Mouse (Mus musculus): Measurements from ENCODE around the gene Rab5b. TPM values are rescaled to one million over a fixed set of nuclear protein-coding genes. Genes with fewer than 3 reads are reported as not detected.
"Not testable (repeated sequence)": the region's sequence is repeated elsewhere in the genome, so short reads cannot be mapped to it uniquely, and the experiment has no call there.

The Rab5b gene
- total RNA-seq, 2 experiments from 2014 or later = 90.3 to 94.5 TPM

DNA sequence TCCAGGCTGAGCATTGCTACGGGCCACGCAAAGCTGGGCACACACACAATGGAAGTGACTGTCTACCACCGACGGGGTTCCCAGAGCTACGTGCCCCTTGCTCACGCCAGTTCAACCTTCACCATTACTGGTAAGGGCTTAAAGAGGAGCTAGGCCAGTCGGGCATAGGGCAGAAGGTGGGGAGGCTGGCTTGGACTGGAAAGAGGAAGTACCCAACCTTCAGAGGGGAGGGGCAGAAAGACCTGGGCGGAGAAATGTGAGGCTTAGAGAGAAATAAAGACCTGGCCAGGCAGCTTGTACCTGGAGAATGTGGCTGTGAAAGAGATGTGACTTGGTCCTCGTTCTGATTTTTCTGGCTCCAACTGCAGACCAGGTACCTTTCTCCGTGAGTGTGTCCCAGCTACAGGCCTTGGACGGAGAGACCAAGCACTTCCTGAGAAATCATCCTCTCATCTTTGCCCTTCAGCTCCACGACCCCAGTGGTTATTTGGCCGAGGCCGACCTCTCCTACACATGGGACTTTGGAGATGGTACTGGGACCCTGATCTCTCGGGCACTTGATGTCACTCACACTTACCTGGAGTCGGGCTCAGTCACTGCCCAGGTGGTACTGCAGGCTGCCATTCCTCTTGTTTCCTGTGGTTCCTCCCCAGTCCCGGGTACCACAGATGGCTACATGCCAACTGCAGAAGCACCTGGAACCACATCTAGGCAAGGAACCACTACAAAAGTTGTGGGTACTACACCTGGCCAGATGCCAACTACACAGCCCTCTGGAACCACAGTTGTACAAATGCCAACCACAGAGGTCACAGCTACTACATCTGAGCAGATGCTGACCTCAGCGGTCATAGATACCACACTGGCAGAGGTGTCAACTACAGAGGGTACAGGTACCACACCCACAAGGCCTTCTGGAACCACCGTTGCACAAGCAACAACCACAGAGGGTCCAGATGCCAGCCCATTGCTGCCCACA is 19.8 kb upstream of the Rab5b start:
- intact Hi-C loops (cut with DNase I) = no loop called here
- no peak overlapping the region for H3K27ac ChIP-seq

DNA sequence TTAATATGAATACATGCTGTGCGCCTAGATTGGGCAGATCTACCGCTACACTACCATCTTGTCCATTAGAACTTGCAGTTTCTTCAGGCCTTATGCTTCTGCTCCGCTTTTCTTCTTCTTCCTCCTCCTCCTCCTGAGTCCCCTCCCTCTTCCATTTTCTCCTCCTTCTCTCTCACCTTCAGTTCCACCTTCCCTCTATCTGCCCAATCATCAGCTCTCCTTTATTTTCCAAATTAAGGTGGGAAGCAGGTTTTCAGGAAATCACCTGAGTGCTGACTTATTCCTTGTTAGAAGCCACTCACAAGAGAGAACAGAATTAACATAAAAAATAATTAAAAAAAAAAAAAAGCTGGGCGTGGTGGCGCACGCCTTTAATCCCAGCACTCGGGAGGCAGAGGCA is 15.3 kb upstream of the Rab5b start:
- intact Hi-C loops (cut with DNase I); H3K27ac ChIP-seq; DNase-seq; H3K4me3 ChIP-seq: not testable (repeated sequence)

More for the DNA sequence above, 19.8 kb upstream of the Rab5b start:
- H3K4me3 ChIP-seq = no peak overlapping the region
- no peak for DNase-seq
- TF ChIP-seq CTCF (IDR thresholded peaks at IDR 0.05) = no peak

DNA sequence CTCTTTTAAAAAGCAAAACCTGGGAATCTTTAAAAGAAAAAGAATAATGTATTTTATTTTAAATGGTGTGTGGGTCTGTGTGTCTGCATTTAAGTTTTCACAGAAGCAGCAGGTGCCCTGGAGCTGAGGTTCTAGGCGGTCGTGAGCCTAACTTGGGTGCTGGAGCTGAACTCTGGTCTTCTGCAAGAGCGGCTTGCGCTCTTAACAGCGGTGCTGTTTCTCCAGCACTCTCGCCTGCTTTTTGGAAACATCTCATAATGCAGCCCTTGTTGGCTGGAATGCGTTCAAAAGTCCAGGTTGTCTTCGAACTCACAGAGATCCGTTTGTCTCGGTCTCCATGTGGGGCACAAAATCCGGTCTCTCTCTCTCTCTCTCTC is 9.2 kb upstream of the Rab5b start:
- peak overlapping the region; percentile 90 for H3K4me3 ChIP-seq
- peak overlapping the region; percentile 93 for H3K27ac ChIP-seq
- intact Hi-C loops (cut with DNase I) = loop anchor here (2.0 kb wide), 1 partner anchor 37 kb away; no protein-coding TSS in a partner anchor
- TF ChIP-seq CTCF (IDR thresholded peaks at IDR 0.05) = no peak
- peak; percentile 30 for DNase-seq

GRCm38 (mm10) chr10:128704491-128705316 is 8.6 kb upstream of the Rab5b start, which contains the start of gene Cdk2:
TSS of gene Cdk2 (minus strand) at chr10:128705031.
- intact Hi-C loops (cut with DNase I) = loop anchor here (2.0 kb wide), 1 partner anchor 38 kb away; no protein-coding TSS in a partner anchor
- TF ChIP-seq CTCF (IDR thresholded peaks at IDR 0.05) = no peak
- DNase-seq = peak; percentile 96
- H3K4me3 ChIP-seq = peak within 1 kb of the TSS; percentile 90
- H3K27ac ChIP-seq = peak within 1 kb of the TSS; percentile 93

GRCm38 (mm10) chr10:128703895-128704294 is 7.8 kb upstream of the Rab5b start, which contains the start of gene Pmel:
TSS of gene Pmel (plus strand) at chr10:128704195.
- no peak for TF ChIP-seq CTCF (IDR thresholded peaks at IDR 0.05)
- intact Hi-C loops (cut with DNase I) = loop anchor here (2.0 kb wide), 1 partner anchor 39 kb away; no protein-coding TSS in a partner anchor

DNA sequence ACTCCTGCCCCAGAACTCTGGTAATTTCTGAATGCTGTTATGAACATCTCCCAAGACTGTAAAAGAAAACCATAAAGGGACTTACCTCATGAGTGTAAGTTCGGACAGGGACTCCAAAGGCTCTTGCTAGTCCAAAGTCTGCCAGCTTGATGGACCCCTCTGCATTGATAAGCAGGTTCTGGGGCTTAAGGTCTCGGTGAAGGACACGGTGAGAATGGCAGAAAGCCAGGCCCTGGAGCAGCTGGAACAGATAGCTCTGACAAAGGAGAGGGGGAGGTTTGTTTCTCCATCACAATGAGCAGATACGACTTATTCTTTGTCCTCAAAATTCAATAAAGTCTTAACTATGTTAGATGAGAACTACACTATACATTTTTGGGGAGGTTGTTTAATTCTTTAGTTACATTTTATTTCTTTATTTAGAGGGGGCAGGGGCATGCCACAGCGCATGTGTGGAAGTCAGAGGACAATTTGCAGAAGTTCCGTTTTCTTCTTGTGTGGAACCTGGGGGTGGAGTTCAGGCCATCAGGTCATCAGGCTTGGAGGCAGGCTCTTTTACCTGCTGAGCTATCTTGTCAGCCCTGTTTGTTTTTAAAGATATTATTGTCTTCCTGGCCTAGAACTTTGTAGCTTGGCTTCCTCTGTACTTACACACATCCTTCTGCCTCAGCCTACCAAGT is 6.4 kb upstream of the Rab5b start:
- no peak for TF ChIP-seq CTCF (IDR thresholded peaks at IDR 0.05)
- intact Hi-C loops (cut with DNase I) = no loop called here

More at GRCm38 (mm10) chr10:128703895-128704294, 7.8 kb upstream of the Rab5b start, which contains the start of gene Pmel:
- no peak for DNase-seq
- peak within 1 kb of the TSS; percentile 93 for H3K27ac ChIP-seq
- peak within 1 kb of the TSS; percentile 90 for H3K4me3 ChIP-seq

GRCm38 (mm10) chr10:128700712-128701111 is 4.6 kb upstream of the Rab5b start:
- intact Hi-C loops (cut with DNase I) = no loop called here
- Histone ChIP-seq H3K27ac (no peak overlapping the region), H3K4me3 (no peak overlapping the region)
- DNase-seq = no peak
- no peak for TF ChIP-seq CTCF (IDR thresholded peaks at IDR 0.05)

More for the DNA sequence above, 6.4 kb upstream of the Rab5b start:
- Histone ChIP-seq H3K4me3 (no peak overlapping the region), H3K27ac (no peak overlapping the region)
- no peak for DNase-seq

DNA sequence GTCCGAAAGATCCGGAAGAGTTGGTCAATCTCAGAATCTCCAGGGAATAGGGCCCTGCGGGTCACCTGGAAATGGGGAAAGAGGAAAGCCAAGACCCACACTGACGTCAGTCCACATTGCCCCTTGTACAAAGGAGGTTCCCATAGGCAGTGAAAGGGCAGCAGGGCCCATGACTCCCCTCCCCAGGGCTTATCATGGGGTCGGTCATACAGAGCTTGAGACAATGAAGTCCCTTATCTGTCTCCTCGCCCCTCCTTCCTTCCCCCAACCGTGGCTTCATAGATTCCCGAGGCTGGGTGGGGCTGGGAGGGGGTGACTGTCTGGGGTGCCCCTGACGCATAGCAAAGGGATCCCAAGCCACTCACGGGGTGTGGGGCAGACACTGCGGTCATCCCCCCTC is 3.5 kb upstream of the Rab5b start:
- intact Hi-C loops (cut with DNase I) = no loop called here
- Histone ChIP-seq H3K27ac (no peak overlapping the region), H3K4me3 (no peak overlapping the region)
- no peak for TF ChIP-seq CTCF (IDR thresholded peaks at IDR 0.05)
- no peak for DNase-seq

DNA sequence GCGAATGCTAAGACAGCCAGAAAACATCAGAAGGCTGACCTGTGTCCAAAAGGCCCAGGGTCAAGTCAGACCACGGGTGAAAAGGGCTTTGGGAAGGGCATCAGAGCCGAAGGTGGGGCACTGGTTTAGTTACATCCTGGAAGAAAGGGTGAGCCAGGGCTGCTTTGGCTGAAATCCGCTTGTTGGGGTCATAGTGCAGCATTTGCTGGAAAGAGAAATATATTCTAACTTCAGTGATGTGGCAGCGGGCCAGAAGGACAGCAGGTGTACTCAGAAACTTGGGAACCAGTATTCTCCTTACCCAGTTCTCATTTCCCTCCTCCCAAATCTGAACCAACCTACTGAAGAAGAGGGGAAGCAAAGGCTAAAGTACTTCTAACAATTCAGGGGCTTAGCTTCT is 2.9 kb upstream of the Rab5b start:
- no peak for DNase-seq
- TF ChIP-seq CTCF (IDR thresholded peaks at IDR 0.05) = no peak
- intact Hi-C loops (cut with DNase I) = no loop called here
- no peak overlapping the region for H3K4me3 ChIP-seq
- no peak overlapping the region for H3K27ac ChIP-seq

DNA sequence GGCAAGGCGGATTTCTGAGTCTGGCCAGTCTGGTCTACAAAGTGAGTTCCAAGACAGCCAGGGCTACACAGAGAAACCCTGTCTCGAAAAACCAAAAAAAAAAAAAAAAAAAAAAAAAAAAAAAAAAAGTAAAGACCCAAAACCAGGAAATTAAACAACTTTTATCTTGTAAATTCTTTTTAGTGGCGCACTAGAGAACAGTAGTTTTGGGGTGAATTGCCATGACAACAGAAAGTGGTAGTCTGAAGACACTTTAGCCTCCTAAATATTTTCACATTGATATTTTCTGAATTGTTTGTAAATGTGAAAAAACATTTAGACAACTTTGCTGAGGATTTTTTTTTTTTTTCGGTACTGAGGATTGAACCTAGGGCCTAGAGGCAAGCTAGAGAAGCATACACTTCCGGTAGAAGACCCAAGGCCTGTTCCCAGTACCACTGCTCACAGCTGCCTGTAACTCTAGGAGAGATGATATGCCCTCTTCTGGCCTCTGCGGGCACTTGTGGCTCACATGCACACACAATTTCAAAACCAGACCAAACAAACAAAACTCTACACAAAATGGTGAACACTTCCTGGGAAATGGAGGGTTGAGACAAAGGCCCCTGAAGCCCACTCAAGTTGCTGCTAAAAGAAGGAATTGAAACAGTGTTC is 1.1 kb upstream of the Rab5b start:
- TF ChIP-seq CTCF (IDR thresholded peaks at IDR 0.05) = no peak
- intact Hi-C loops (cut with DNase I) = no loop called here
- Histone ChIP-seq H3K27ac (peak overlapping the region; percentile 91), H3K4me3 (peak overlapping the region; percentile 72)
- DNase-seq = no peak

DNA sequence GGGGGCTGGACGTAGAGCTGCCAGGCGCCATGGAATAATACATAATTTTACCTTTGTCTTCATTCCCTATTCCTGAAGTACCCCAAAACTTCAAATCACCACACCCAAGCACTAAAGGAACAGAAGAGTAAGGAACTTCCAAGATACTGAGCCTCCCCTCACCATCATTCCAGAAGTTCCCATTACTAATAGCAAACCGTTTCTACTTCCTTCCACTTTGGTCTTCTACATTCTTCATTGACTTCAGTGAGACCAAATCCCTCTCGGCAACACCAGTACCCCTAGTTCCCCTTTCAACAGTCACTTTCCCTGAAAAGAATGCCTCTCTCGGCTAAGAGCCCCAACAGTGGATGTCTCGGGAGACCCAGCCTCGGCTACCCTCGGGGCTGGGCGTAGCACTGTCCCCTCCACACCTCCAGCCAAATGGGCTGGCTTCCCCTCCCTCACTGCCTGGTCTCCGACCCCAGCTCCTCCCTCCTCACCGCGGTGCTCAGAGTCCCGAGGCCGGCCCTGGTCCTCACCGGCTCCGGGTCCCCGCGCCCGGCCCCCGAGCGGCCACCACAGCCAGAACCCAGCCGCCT is 563 bp downstream of the Rab5b start:
- no peak for DNase-seq
- Histone ChIP-seq H3K27ac (peak overlapping the region; percentile 95), H3K4me3 (peak overlapping the region; percentile 93)
- intact Hi-C loops (cut with DNase I) = no loop called here
- no peak for TF ChIP-seq CTCF (IDR thresholded peaks at IDR 0.05)

Measured in gastrocnemius, adult 2 months (tissue).